Mouse (Mus musculus): ENCODE data around the gene Abca17.

DNA sequence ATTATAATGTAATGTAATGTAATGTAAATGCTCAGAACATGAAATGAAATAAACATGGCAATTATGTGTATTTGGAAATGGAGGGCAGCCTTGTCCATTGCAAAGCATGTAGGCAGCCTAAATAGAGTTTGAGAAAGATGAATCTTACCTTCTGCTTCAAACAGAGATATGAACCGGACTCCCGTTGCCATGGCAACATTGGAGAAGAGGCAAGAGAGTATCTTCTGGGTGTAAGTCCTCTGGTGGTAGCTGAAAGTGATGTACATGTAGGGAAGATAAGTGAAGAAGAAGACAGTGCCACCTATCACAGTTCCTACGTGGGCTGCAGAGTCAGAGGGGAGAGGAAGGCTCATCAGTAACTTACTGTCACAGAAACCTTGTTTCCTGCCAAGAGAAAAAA lies 30.0 kb downstream of the Abca17 start:
- TF ChIP-seq CTCF (IDR thresholded peaks at IDR 0.05; ENCODE audit: control insufficient read depth, insufficient read depth, insufficient read length) (no peak), MYOD1 (IDR thresholded peaks at IDR 0.05; ENCODE audit: control insufficient read depth, insufficient read length, low read depth) (no peak), MYOG (IDR thresholded peaks at IDR 0.05; ENCODE audit: control insufficient read depth, extremely low read depth, insufficient read length) (no peak), MAX (IDR thresholded peaks at IDR 0.05) (no peak), USF1 (IDR thresholded peaks at IDR 0.05; ENCODE audit: low read depth) (no peak), CEBPB (IDR thresholded peaks at IDR 0.05; ENCODE audit: low read depth) (no peak)
